Mouse (Mus musculus): ENCODE data around the gene Mynn. TPM values are rescaled to one million over a fixed set of nuclear protein-coding genes. Genes with fewer than 3 reads are reported as not detected.

Mynn gene
- total RNA-seq, 2 experiments from 2014 or later = 11.7 to 15.0 TPM

GRCm38 (mm10) chr3:30644207-30644606 lies 42.3 kb downstream of the Mynn start, which contains the start of gene Lrriq4:
TSS of gene Lrriq4 (plus strand) at chr3:30644507.
- DNase-seq = no peak

GRCm38 (mm10) chr3:30646761-30647160 lies 44.9 kb downstream of the Mynn start:
- no peak for DNase-seq

- peak; percentile 21 for DNase-seq
Observed at GRCm38 (mm10) chr3:30647440-30648090, 45.7 kb downstream of the Mynn start, which contains the start of gene Lrrc34. TSS of gene Lrrc34 (minus strand) at chr3:30647869.

GRCm38 (mm10) chr3:30648466-30648865 lies 46.6 kb downstream of the Mynn start:
- DNase-seq = no peak

- DNase-seq = peak; percentile 6
Observed at GRCm38 (mm10) chr3:30650062-30650841, 48.4 kb downstream of the Mynn start.

GRCm38 (mm10) chr3:30655937-30656336 lies 54.1 kb downstream of the Mynn start:
- no peak for DNase-seq

- no peak for DNase-seq
Observed at GRCm38 (mm10) chr3:30658486-30658885, 56.6 kb downstream of the Mynn start.

Other genes starting within 250 kb of the Mynn start
- 10 to 100 TPM; 10.1 to 14.5 TPM for gene Mecom, start 54.1 kb upstream of the Mynn start, total RNA-seq (2021)
- gene Actrt3, start 2.1 kb upstream of the Mynn start, total RNA-seq (2021) = not detected
- not detected for gene Lrriq4, start 42.4 kb downstream of the Mynn start, total RNA-seq (2021)
- not detected for gene Lrrc34, start 45.8 kb downstream of the Mynn start, total RNA-seq (2021)
- gene Lrrc31, start 97.8 kb downstream of the Mynn start, total RNA-seq (2021) = not detected
- under 1 TPM; 0.26 to 0.36 TPM for gene Samd7, start 144.2 kb downstream of the Mynn start, total RNA-seq (2021)
- 10 to 100 TPM; 53.1 to 67.8 TPM for gene Sec62, start 190.8 kb downstream of the Mynn start, total RNA-seq (2021)

Measured in gastrocnemius, postnatal 10 days (tissue).